Comparison of ENCODE assay signal across 13 mouse cellular contexts in the genomic region with DNA sequence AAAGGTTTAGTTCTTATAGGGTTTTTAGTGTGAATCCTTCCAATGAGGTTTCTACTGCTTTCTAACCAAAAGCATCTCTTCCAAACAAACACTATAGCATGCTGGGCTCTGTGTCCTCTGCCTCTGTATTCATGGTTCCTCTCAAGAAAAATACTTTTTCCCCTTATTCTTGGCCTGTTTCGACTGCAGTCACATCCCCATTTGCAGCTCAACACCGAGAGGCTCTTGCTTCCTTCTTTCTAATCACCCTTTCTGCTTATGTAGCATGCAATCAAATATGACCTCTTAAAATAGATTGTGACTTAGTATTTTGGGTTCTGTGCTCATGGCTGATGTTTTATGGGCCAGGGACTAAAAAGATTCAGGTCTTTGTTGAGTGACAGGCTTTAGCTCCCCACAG.
"Had no signal": no experiment of that assay in that cellular context is flagged by ENCODE, and none has a peak within 500 bp of the region (broad histone marks: within the 10 kb centered on the region; RNA-seq: fewer than 3 reads in every experiment).

No protein-coding gene starts in this region.

- H3K4me1 ChIP-seq: limb, embryonic 15.5 days; neural tube, embryonic 13.5 days had no signal

- H3K4me2 ChIP-seq: kidney, embryonic 15.5 days; limb, embryonic 15.5 days; neural tube, embryonic 13.5 days had no signal

- H3K27ac ChIP-seq: kidney, embryonic 15.5 days; limb, embryonic 15.5 days; liver, embryonic 14.5 days; midbrain, embryonic 10.5 days; neural tube, embryonic 13.5 days had no signal

- H3K4me3 ChIP-seq: kidney, embryonic 15.5 days; limb, embryonic 15.5 days; midbrain, embryonic 10.5 days; neural tube, embryonic 13.5 days had no signal

- H3K36me3 ChIP-seq: kidney, embryonic 15.5 days; limb, embryonic 15.5 days; midbrain, embryonic 10.5 days; neural tube, embryonic 13.5 days had no signal

- DNase-seq: kidney, adult 2 months; kidney, postnatal 14 days; lung, adult 18-20 months; midbrain, embryonic 14.5 days; retina, postnatal 1 day; right cerebral cortex, postnatal 4 days; thymus, adult 18-20 months; thymus, postnatal 4 days had no signal

- H3K27me3 ChIP-seq: kidney, embryonic 15.5 days; limb, embryonic 15.5 days; neural tube, embryonic 13.5 days had no signal

- H3K9me3 ChIP-seq: kidney, embryonic 15.5 days; limb, embryonic 15.5 days; midbrain, embryonic 10.5 days; neural tube, embryonic 13.5 days had no signal

- H3K9ac ChIP-seq: kidney, embryonic 15.5 days; limb, embryonic 15.5 days; liver, embryonic 14.5 days; neural tube, embryonic 13.5 days had no signal
